Mouse (Mus musculus): ENCODE measurements at regions not wholly inside any gene's neighbourhood (a gene's known extent, or its start where the extent isn't known, plus 50 kb on each side); places are given as distances from the start of the nearest gene placed in this dataset.
"Not testable (repeated sequence)": the region's sequence is repeated elsewhere in the genome, so short reads cannot be mapped to it uniquely, and the experiment has no call there.

DNA sequence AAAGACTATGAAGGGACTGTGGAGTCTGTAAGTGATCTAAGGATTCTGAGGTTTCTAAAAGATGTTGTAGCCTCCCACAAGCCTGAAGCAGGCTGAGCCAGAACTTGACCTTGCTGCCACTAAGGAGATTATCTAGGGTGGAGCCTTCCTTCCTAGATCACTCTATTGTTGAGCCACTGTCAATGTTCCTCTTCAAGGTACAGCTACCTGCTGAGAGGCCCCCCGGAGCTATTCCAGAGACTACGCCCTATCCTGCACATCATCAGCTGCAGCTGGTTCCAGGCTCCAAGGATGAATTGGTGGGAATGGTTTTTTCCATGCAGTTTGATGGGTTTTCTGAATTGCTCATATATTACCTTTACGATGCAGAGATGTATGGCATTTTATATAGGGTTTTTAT is 249.3 kb upstream of the Chordc1 start:
- TF ChIP-seq CTCF (IDR thresholded peaks at IDR 0.05; ENCODE audit: low read depth); EP300 (optimal IDR thresholded peaks at IDR 0.05): not testable (repeated sequence)
